Mouse (Mus musculus) forebrain, embryonic 13.5 days (tissue): ENCODE results near the gene Wdr5. TPM values are rescaled to one million over a fixed set of nuclear protein-coding genes. Genes with fewer than 3 reads are reported as not detected.
A peak's percentile ranks its signal among the peaks of the same experiment; 100 is the strongest.
"Not testable (repeated sequence)": the region's sequence is repeated elsewhere in the genome, so short reads cannot be mapped to it uniquely, and the experiment has no call there.

Experiments used
- ATAC-seq: fragments of 200-750 bp; cut with Nextera tagmentation; 2 replicates; pipeline ENCODE4 v1.8.0; 2017
- H3K27ac ChIP-seq: fragments of 300-500 bp; sonication (generic); 2 replicates; pipeline ENCODE4 v1.5.1; 2015; ENCODE audit warnings: inconsistent platforms, mild to moderate bottlenecking, moderate library complexity
- H3K27me3 ChIP-seq: fragments of 300-500 bp; sonication (generic); 2 replicates; pipeline ENCODE4 v1.6.1; 2015; ENCODE audit warnings: mild to moderate bottlenecking, inconsistent platforms
- H3K36me3 ChIP-seq: fragments of 300-500 bp; sonication (generic); 2 replicates; pipeline ENCODE4 v1.6.1; 2015; ENCODE audit warnings: mild to moderate bottlenecking, inconsistent platforms; ENCODE audit not compliant: poor library complexity, severe bottlenecking
- H3K4me1 ChIP-seq: fragments of 300-500 bp; sonication (generic); 2 replicates; pipeline ENCODE4 v1.6.1; 2015; ENCODE audit warnings: inconsistent platforms
- H3K4me2 ChIP-seq: fragments of 300-500 bp; sonication (generic); 2 replicates; pipeline ENCODE4 v1.6.1; 2015; ENCODE audit warnings: inconsistent platforms, mild to moderate bottlenecking, moderate library complexity
- H3K4me3 ChIP-seq: fragments of 300-500 bp; sonication (generic); 2 replicates; pipeline ENCODE4 v1.5.1; 2015; ENCODE audit warnings: mild to moderate bottlenecking, inconsistent platforms
- H3K9ac ChIP-seq: fragments of 300-500 bp; sonication (generic); 2 replicates; pipeline ENCODE4 v1.6.1; 2015; ENCODE audit warnings: mild to moderate bottlenecking, inconsistent platforms
- H3K9me3 ChIP-seq: fragments of 300-500 bp; sonication (generic); replicated peaks from 2 replicates; pipeline ENCODE4 v1.6.1; 2016; ENCODE audit warnings: inconsistent platforms
- WGBS: fragments of 180-500 bp; shearing (Covaris S2); methylation state at CpG from one replicate; pipeline ENCODE4 v1.1.7; 2015; 5-methylcytosine and 5-hydroxymethylcytosine counted together
- polyA plus RNA-seq: library from polyadenylated mRNA; unstranded; fragments of >200 nt; fragmentation: Nextera tagmentation; extraction: Ambion mirVana; gene quantifications from 2 replicates; pipeline ENCODE4 v1.2.1, GENCODE M21; 2015

The Wdr5 gene
- polyA plus RNA-seq, 1 experiment from 2014 or later, result 54.0 TPM

- no peaks in the 10 kb centered on the region for H3K27me3 ChIP-seq
- H3K36me3 ChIP-seq, result peaks cover 8% of the 10 kb centered on the region
- H3K4me1 ChIP-seq, result peaks cover 16% of the 10 kb centered on the region
- no peak for ATAC-seq
- 88% methylated on average over 3 of the region's 3 CpGs for WGBS
- H3K9ac ChIP-seq, result peak overlapping the region; percentile 66
- peak overlapping the region; percentile 41; the same call in 1 of the 2 replicates for H3K4me3 ChIP-seq
- peak overlapping the region; percentile 67 for H3K4me2 ChIP-seq
- H3K27ac ChIP-seq, result peak overlapping the region; percentile 89; the same call in 1 of the 2 replicates
- no peaks in the 10 kb centered on the region for H3K9me3 ChIP-seq
These were observed 26.3 kb downstream of the Wdr5 start for GRCm38 (mm10) chr2:27541225-27541624.

- Histone ChIP-seq H3K9me3 (peaks cover 3% of the 10 kb centered on the region; the same call in 1 of the 2 replicates), H3K27me3 (no peaks in the 10 kb centered on the region), H3K4me3 (no peak overlapping the region), H3K4me2 (no peak overlapping the region), H3K27ac (no peak overlapping the region), H3K36me3 (no peaks in the 10 kb centered on the region), H3K4me1 (peaks cover 12% of the 10 kb centered on the region), H3K9ac (no peak overlapping the region)
- no peak for ATAC-seq
- 91% methylated on average over 6 of the region's 6 CpGs for WGBS
These were observed 29.7 kb downstream of the Wdr5 start for GRCm38 (mm10) chr2:27544613-27545012.

- H3K9ac ChIP-seq, H3K27ac ChIP-seq, H3K9me3 ChIP-seq, H3K36me3 ChIP-seq, H3K27me3 ChIP-seq, ATAC-seq, H3K4me3 ChIP-seq, H3K4me2 ChIP-seq: not testable (repeated sequence)
- peaks cover 11% of the 10 kb centered on the region for H3K4me1 ChIP-seq
- WGBS, result 87% methylated on average over 3 of the region's 3 CpGs
These were observed 30.6 kb downstream of the Wdr5 start for GRCm38 (mm10) chr2:27545517-27545916.

- not testable (repeated sequence) for H3K9me3 ChIP-seq, H3K9ac ChIP-seq, H3K4me1 ChIP-seq, H3K27me3 ChIP-seq, H3K36me3 ChIP-seq, H3K4me3 ChIP-seq, H3K4me2 ChIP-seq, H3K27ac ChIP-seq, ATAC-seq
- WGBS, result 95% methylated on average over 8 of the region's 8 CpGs
These were observed 31.1 kb downstream of the Wdr5 start for GRCm38 (mm10) chr2:27546041-27546440.

- no peak for ATAC-seq
- Histone ChIP-seq H3K27me3 (no peaks in the 10 kb centered on the region), H3K36me3 (no peaks in the 10 kb centered on the region), H3K27ac (no peak overlapping the region), H3K9me3 (peaks cover 3% of the 10 kb centered on the region; the same call in 1 of the 2 replicates), H3K4me2 (no peak overlapping the region), H3K4me3 (no peak overlapping the region), H3K4me1 (no peaks in the 10 kb centered on the region), H3K9ac (no peak overlapping the region)
- 53% methylated on average over 1 of the region's 1 CpGs for WGBS
These were observed 32.4 kb downstream of the Wdr5 start for GRCm38 (mm10) chr2:27547326-27547725.

- H3K4me1 ChIP-seq, result no peaks in the 10 kb centered on the region
- H3K36me3 ChIP-seq, result no peaks in the 10 kb centered on the region
- WGBS, result 87% methylated on average over 2 of the region's 2 CpGs
- no peak overlapping the region for H3K4me2 ChIP-seq
- no peak overlapping the region for H3K9ac ChIP-seq
- 0 out of 2 replicates have a peak, but pooled peaks cover under 1% of the 10 kb centered on the region for H3K27me3 ChIP-seq
- peaks cover 3% of the 10 kb centered on the region; the same call in 1 of the 2 replicates for H3K9me3 ChIP-seq
- no peak for ATAC-seq
- H3K27ac ChIP-seq, result no peak overlapping the region
- H3K4me3 ChIP-seq, result no peak overlapping the region
These were observed 33.0 kb downstream of the Wdr5 start for GRCm38 (mm10) chr2:27547986-27548385.

- Histone ChIP-seq H3K27ac (no peak overlapping the region), H3K4me3 (no peak overlapping the region), H3K4me2 (no peak overlapping the region), H3K9ac (no peak overlapping the region), H3K4me1 (no peaks in the 10 kb centered on the region), H3K36me3 (no peaks in the 10 kb centered on the region), H3K27me3 (0 out of 2 replicates have a peak, but pooled peaks cover 3% of the 10 kb centered on the region), H3K9me3 (peaks cover 3% of the 10 kb centered on the region; the same call in 1 of the 2 replicates)
- no peak for ATAC-seq
- WGBS, result 86% methylated on average over 1 of the region's 1 CpGs
These were observed 33.9 kb downstream of the Wdr5 start for GRCm38 (mm10) chr2:27548664-27549369.

GRCm38 (mm10) chr2:27552620-27553287 lies 37.8 kb downstream of the Wdr5 start:
- ATAC-seq, result 0 out of 2 replicates have a peak, but pooled peaks have one; percentile 24
- WGBS, result 27% methylated on average over 7 of the region's 7 CpGs
- no peaks in the 10 kb centered on the region for H3K36me3 ChIP-seq

GRCm38 (mm10) chr2:27554308-27554707 lies 39.4 kb downstream of the Wdr5 start:
- Histone ChIP-seq H3K36me3 (no peaks in the 10 kb centered on the region), H3K9me3 (no peaks in the 10 kb centered on the region), H3K9ac (no peak overlapping the region), H3K4me1 (no peaks in the 10 kb centered on the region), H3K27me3 (peaks cover 22% of the 10 kb centered on the region; the same call in 1 of the 2 replicates), H3K4me2 (no peak overlapping the region), H3K4me3 (no peak overlapping the region), H3K27ac (no peak overlapping the region)
- WGBS, result 83% methylated on average over 9 of the region's 9 CpGs
- ATAC-seq, result no peak

More at GRCm38 (mm10) chr2:27552620-27553287, 37.8 kb downstream of the Wdr5 start:
- H3K9ac ChIP-seq, result no peak overlapping the region
- H3K27ac ChIP-seq, result no peak overlapping the region
- no peaks in the 10 kb centered on the region for H3K4me1 ChIP-seq
- H3K4me3 ChIP-seq, result no peak overlapping the region
- H3K4me2 ChIP-seq, result no peak overlapping the region
- H3K9me3 ChIP-seq, result no peaks in the 10 kb centered on the region; the same call in 1 of the 2 replicates
- peaks cover 22% of the 10 kb centered on the region; the same call in 1 of the 2 replicates for H3K27me3 ChIP-seq

- H3K27me3 ChIP-seq, result peaks cover 36% of the 10 kb centered on the region
- H3K4me1 ChIP-seq, result no peaks in the 10 kb centered on the region
- no peaks in the 10 kb centered on the region for H3K9me3 ChIP-seq
- H3K4me3 ChIP-seq, result no peak overlapping the region
- 85% methylated on average over 6 of the region's 6 CpGs for WGBS
- no peak for ATAC-seq
- H3K36me3 ChIP-seq, result no peaks in the 10 kb centered on the region
- no peak overlapping the region for H3K27ac ChIP-seq
- no peak overlapping the region for H3K4me2 ChIP-seq
- no peak overlapping the region for H3K9ac ChIP-seq
These were observed 42.0 kb downstream of the Wdr5 start for GRCm38 (mm10) chr2:27556921-27557320.

- H3K4me2 ChIP-seq, result no peak overlapping the region
- 86% methylated on average over 7 of the region's 7 CpGs for WGBS
- no peak overlapping the region for H3K4me3 ChIP-seq
- no peak overlapping the region for H3K9ac ChIP-seq
- ATAC-seq, result no peak
- H3K27ac ChIP-seq, result no peak overlapping the region
- peaks cover 63% of the 10 kb centered on the region for H3K27me3 ChIP-seq
- H3K9me3 ChIP-seq, result no peaks in the 10 kb centered on the region
- H3K4me1 ChIP-seq, result no peaks in the 10 kb centered on the region
- H3K36me3 ChIP-seq, result no peaks in the 10 kb centered on the region
These were observed 45.8 kb downstream of the Wdr5 start for GRCm38 (mm10) chr2:27560708-27561123.

GRCm38 (mm10) chr2:27561159-27561558 lies 46.2 kb downstream of the Wdr5 start:
- Histone ChIP-seq H3K4me1 (no peaks in the 10 kb centered on the region), H3K36me3 (no peaks in the 10 kb centered on the region), H3K4me2 (no peak overlapping the region), H3K4me3 (no peak overlapping the region), H3K27ac (no peak overlapping the region), H3K9me3 (no peaks in the 10 kb centered on the region), H3K27me3 (peaks cover 65% of the 10 kb centered on the region), H3K9ac (no peak overlapping the region)
- no peak for ATAC-seq
- 86% methylated on average over 1 of the region's 1 CpGs for WGBS
